Mouse (Mus musculus) CH12.LX (cell line): ENCODE measurements around the gene Rab13.

Experiments used
- CTCF ChIP-seq, 2 experiments: IDR thresholded peaks in 1 of 2; conservative IDR thresholded peaks in 1 of 2; 2 replicates each; pipeline ENCODE4 v1.5.1; 2011 to 2012; ENCODE audit warnings: low read depth in 2 of 2, low read length in 2 of 2, improper control_type of control experiment in 1 of 2, inconsistent platforms in 1 of 2, mild to moderate bottlenecking in 1 of 2, moderate library complexity in 1 of 2
- ZMIZ1 ChIP-seq: IDR thresholded peaks from 2 replicates; pipeline ENCODE4 v1.6.1; 2012; ENCODE audit warnings: low read depth, mild to moderate bottlenecking, inconsistent platforms, low read length, improper control_type of control experiment

- TF ChIP-seq ZMIZ1 (no peak), CTCF (conservative IDR thresholded peaks at IDR 0.05 in 1 of 2, IDR thresholded peaks at IDR 0.05 in 1 of 2; ENCODE audit: low read depth in 2 of 2, low read length in 2 of 2) (no peak)
Measured at GRCm38 (mm10) chr3:90179566-90179965, 33.9 kb upstream of the Rab13 start.
